Mouse (Mus musculus) adrenal gland, postnatal 14 days (tissue): Measurements from ENCODE around the gene Tanc1. TPM values are rescaled to one million over a fixed set of nuclear protein-coding genes. Genes with fewer than 3 reads are reported as not detected.

Source experiments
- DNase-seq: peaks from one replicate; pipeline ENCODE4 v3.0.0; 2021; ENCODE audit warnings: mixed read lengths
- total RNA-seq: library from RNA; stranded (reverse); gene quantifications from 2 replicates; pipeline ENCODE4 v1.2.3, GENCODE M21; 2021

Tanc1 gene
- total RNA-seq, 1 experiment from 2014 or later, result 19.9 TPM

DNA sequence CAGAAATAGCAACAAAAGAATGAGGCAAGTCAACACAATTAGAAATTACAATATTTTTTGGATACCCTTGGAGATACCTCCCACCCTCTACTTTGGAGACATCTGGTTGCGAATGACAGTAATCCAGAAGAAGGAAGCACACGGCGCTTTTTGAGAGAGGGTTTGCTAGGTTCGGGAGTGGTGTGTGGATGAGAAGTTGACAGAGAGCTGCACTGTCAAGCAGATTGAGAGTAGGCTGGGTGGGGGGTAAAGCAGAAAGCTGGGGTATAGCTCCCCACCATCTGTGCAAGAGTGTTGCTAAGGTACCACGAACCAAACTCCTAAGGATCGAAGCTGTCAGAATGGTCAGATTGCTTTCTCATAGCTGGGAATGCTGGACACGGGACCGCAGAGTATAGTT is 40.0 kb downstream of the Tanc1 start:
- no peak for DNase-seq

DNA sequence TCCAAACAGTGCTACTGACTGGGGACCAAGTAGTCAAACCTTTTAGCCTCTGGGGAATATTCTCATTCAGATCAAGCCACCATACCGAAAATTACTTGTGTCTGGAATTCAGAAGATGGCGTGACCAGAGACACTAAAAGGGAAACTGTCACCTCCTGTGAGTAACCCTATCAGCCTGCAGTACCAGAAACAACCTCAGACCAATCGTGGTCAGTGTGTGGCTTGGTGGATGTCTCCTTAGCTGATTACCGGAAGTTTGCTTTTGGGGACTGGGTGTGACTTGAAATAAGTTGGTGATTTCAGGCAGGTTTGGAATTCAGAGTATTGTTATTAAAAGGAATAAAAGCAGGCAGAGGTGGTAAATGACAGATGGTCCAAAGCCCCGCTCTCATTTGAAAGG is 40.9 kb downstream of the Tanc1 start:
- no peak for DNase-seq

DNA sequence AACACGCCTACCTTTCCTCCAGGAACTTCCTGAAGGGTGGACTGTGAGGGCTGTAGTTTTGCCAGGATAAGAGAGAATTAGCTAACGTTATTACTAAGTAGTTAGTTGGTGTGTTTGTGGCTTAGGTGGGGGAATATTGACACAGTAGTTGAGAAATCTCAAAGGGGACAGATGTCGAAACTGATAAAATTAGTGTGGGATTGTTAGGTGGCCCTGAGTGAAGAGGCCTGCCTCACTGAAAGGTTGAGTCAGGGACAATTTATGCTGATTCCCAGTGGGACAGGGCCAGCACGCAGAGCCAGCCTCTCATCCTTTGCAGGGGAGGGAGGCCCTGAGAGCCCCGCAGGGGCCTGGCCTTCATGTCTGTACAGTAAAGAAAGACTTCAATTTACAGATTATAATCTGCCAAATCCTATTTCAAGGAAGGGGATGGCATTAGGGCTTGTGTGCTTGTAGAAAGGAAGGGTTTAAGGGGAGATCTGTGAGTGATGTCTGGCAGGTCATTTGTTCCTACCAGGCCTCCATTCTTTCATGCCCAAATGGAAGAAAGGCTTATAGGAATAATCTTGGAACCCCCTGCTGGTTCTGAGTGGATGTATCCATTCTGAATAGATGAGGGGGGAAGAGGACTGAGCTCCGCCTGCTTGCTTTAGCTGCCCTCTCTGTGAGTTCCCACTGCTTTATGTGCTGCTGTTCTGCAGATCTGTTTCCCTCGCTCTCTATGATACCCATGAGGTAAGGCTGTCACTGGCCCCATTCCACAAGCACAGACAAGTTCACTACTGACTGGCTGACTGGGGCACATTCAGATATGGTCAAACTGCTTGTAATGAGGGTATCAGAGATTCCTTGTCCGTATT is 41.7 kb downstream of the Tanc1 start:
- DNase-seq, result peak; percentile 14

DNA sequence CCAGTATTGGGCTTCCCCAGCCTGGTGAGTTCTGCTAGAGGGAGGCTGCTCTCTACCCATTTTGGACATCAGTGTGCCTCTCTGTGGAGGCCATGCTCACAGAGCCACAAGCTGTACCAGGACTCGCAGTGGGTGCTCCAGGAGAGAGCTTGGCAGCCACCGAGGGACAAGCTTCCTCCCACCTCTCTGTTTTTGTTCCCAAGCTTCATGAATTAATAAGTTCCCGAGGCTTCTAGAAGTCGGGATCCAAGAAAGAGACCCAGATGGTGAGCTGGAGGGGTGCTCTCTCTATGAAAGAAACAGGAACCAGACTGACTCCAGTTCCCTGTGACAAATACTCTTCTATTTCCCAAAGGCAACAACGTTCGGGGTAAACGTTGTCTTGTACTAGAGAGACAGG is 43.6 kb downstream of the Tanc1 start:
- no peak for DNase-seq

DNA sequence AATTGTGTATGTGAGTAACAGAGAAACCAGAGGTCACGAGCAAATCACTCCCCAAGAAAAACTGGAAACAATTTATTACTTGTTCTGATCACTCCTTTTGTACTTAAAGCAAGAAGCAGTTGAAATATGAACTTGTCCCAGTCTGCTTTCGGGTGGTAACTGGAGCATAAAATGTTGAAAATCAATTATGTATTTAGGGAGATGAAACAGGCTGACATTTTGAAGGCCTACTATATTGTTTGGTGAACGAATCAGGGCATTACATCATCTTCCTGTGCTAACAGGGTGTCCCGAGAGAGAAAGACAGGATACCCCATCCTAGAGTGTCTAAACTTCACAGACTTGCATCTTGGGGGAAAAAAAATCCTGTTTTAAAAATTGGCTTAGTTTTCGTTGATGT is 44.8 kb downstream of the Tanc1 start:
- DNase-seq, result no peak

DNA sequence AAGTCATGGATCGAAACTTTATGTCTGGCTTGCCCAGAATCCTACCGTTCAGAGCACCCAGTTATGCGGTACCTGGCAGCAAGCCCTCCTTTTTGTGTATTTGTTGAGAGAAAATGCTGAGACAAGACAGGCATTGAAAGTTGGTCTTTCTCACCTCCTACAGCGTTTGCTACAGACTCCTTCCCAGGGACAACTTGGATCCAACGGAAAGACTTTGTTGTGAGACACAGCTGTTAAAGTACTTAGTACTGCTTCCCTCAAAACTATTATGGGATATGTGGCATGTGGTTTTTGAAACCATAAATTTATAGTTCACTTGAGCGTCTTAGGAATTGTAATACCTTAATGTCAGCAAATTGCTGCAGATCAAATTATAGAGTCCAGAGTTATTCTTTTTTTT is 47.8 kb downstream of the Tanc1 start:
- DNase-seq, result no peak

DNA sequence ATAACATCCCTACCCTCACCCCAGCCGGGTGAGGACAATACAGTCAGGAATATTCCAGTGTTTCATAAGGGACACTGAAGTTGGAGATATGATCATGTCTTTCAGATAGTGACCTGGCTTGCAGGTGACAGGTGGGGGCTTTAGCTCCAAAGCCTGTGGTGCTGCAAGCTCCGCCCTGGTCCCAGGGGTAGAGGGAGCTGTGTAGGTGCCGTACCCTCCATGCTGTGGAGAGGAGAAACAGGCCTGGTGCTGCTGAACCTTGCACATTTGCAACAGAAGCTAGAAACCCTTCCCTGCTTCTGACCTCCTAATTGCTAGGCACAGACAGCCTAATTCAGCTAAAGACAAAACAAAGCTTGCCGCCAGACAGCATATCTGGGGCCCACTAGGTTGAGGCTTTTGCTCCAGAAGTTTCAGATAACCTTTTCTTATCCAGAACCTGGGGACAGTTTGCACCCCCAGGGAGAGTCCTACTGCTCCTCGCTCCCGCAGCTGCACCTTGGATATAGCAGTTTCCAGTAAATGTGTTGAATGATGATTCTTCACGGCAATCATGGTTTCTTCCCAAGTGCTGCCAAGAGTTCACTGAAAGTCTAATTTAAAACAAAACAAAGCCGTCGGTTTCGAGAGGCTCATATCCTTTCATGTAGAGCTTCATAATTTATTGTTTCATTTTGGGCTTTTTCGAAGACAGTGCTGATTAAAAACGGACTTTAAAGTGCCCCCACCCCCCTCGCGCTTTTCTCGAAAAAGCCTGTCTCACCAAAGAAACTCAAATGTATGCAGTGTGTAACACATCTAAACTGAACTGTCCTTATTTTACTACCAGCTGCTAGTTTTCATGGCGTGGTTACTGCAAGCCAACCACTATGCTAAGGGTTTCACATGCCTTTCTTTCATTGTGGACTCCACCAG is 49.3 kb downstream of the Tanc1 start:
- no peak for DNase-seq

DNA sequence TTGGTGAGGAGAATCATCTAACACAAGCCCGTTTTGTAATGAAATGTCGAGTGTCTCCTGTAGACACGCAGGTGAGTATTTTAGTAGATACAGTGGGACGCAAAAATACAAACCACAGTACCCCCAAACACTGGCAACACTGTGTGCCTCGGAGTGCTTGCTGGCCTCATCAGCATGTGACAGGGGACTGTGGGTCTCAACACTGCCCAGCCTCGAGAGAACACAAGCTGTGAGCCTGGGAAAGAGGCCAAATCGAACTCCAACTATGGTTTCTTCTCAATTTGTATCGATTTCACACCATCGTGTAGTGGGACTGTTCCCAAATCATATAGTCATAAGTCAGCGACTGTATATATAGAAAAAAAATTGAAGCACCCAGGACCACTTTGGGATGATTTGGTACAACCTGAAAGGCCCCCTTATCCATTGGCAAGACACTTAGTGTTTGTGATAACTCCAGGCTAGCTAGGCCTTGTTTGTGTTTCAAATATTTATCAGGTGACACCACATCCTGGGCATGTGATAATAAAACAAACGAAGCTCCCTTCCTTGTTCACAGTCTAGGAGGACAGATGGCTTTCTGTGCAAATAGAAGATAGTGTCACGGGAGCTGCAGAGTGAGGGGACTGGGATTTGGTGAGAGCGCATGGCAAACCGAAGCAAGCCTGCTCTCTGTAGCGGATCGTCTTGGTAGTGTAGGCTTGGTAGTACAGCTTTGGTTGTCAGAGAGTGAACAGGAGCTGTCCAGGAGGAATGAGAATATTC is 53.1 kb downstream of the Tanc1 start:
- DNase-seq, result no peak

DNA sequence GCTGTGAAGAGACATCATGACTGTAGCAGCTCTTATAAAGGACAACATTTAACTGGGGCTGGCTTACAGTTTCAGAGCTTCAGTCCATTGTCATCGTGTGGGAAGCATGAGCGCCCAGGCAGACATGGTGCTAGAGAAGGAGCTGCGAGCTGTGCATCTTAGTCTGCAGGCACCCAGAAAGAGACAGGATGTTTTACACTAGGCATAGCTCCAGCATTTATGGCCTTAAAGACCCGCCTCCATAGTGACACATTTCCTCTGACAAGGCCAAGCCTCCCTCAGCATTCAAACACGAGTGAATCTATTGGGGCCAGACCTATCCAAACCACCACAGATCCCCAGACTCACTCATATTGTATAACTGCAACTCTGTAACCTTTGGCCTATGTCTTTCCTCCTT is 54.7 kb downstream of the Tanc1 start:
- no peak for DNase-seq

DNA sequence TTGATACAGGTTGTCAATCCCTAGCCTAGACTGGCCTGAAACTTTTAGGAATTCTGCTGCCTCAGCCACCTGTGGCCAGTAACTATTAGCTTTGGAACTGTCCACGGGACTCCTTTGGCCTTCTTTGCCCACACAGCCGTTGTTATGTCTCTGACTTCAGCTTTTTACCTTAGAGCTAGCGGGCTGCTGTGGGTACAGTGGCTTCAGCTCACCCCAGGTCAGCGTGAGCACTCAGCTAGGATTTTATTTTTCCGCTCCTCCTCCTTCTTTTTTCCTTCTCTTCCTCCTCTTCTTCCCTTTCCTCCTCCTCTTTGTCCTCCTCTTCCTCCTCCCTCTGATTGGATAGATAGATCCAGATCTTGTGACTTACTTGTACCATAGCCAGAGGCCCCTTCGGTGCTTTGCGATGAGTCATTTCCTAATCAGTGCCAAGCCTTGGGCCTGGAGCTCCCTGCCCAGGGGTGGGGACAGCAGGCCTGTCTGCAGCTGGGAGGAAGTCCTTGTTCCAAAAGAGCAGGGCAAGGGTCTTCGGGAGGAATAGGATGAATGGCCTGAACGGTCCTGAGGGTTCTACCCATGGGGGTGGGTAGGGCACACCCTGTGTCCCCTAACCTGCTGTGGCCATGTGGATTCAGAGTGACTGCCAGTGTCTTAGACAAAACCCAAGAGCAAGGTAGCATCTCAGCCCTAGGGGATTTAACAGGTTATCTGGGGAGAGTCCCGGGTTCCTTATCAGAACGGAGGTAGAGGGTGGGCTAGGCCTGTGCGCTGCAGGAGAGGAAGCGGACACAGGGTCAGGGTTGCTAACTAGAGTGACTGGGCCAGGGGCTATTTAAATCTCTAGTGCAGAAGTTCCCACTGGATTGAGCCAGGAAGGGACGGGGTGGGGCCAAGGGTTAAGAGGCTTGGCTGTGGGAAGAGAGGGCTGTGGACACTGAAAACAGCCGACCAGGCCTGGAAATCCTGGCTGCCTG is 58.5 kb downstream of the Tanc1 start:
- peak; percentile 85 for DNase-seq

DNA sequence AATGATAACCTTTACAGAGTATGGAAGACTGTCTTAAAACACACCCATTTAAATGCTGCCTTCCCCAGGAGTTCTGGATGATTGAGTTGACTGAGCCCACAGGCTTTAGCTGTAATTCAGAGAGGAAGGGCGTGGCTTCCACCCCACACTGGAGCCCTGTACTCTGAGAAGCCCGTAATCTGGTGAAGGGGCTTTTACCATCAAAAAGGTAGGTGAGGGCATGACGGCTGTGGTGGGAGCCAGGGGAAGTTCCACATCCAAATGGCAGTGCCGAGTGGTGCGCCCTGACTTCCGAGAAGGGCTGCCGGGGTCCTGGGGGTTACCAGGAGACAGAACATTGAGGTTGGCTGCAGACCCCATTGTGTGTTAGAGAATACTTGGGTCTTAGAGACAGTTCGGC is 59.8 kb downstream of the Tanc1 start:
- no peak for DNase-seq

DNA sequence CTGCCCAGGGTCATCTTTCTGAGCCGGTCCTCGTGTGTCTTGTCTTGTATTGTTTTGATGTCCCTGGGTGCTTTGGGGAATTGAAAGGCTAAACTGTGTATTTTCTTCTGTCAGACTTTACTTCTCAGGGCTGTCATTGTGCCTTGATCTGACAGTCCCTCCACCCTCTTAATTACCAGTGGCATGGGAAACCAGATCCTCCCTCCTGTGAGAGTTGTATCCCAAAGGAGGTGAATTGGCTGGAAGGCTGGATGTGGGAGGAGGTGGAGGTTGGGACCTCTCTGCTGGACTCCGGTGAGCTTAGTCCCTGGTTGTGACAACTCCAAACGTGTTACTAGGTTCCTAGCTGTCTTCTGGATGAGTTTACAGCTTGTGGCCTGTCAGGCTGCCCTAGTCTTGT is 60.2 kb downstream of the Tanc1 start:
- no peak for DNase-seq

DNA sequence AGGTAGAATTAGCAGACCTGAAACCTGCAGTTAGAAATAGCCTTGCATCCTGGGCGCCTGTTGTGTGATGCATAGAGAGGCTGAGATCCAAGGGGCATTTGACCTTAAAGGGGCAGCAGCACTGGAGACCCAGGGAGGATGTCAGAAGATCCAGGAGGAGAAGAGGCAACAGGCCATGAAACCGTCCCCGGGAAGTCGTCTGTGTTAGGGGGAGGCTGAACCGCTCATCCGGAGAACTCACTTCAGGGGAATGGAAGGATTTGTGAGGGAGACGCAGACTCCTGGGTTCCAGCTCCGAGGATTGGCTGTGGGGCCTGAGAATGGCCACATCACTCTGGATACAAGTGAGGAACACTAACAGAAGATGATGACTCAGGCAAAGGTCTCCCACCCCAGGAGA is 60.8 kb downstream of the Tanc1 start:
- DNase-seq, result no peak

DNA sequence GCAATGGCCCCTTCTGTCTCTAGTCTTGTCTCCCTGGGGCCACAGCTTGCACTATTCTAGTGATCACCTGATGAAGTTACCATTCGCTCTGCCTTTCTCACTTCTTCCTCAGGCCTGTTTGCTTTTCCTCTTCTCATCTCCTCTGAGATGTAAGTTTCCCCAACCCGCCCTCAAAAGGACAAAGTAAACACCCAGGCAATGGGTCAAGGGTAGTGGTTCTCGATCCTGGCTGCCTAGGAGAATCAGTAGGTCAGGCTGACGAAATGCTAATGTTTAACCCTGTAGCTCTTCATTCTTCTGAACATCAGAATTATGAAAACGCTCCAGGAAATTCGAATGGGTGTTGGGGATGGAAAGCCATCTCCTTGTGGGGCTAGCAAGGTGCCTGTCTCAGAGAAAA is 61.5 kb downstream of the Tanc1 start:
- DNase-seq, result no peak

DNA sequence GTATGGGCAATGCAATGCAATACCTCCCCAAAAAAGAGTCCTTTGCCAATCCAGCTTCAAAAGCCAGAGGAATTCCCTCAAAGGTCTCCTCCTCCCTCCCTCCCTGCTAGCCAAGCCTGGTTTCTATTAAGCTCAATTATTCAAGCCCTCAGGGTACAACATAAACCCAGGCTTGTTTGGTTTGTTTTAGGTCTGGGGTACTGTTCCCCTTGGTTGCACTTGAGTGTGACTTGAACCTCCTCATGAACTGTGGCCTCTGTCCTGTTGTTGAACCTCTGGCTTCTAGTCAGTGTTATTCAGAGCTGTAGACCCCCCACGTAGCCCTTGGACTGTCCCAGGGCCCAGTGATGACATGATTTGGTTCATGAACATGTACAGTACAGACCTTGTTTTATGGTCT is 62.0 kb downstream of the Tanc1 start:
- no peak for DNase-seq

DNA sequence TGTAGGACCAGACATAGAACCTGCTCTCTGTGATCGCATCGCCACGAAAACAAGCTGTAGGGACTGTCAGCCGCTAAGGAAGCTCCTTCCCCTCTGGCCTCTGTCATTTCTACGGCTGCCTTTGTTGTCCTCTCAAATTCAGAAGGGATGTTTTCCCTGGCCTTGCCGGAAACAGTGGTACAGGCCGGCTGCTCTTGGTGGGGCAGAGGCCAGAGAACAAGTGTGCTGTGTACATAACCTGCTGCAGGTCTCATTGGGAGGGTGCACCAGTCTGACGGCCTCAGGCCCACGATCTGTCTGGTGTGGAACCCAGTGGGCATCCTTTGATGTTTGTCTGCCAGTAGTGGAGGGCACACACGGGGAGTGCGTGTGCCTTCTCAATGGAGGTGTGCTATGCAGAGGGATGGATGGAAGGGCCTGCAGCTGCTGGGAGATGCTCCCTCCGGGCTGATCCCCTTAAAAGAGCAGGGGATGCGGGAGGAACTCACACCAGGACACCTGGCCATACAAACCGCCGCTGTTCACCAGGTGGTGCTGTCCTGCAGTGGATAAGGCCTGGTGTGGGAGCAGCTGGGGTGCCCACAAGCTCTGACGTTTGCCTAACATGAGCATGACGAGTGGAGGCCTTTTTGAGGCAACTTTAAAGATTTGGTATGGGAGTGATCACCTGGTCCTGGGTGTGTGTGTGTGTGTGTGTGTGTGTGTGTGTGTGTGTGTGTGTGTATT is 63.6 kb downstream of the Tanc1 start:
- DNase-seq, result peak; percentile 11

DNA sequence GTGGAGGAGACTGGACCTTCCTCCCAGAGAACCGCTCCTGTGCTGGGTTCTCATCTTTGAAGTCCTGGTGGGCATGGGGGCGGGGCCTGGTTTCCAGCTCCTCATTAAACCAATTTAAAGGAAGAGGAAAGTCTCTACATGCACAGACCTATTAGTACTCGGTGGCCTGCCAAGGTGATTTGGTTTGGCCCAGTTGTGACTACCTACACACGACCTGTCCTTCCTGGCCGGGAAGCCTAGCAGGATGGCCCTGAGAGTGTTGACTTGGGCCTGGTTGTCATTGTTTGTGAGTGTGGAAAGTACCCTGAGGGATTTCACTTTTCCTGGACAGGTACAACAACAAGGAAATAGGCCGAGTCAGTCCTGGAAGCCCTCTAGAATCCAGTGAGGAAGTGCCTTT is 64.2 kb downstream of the Tanc1 start:
- DNase-seq, result no peak

DNA sequence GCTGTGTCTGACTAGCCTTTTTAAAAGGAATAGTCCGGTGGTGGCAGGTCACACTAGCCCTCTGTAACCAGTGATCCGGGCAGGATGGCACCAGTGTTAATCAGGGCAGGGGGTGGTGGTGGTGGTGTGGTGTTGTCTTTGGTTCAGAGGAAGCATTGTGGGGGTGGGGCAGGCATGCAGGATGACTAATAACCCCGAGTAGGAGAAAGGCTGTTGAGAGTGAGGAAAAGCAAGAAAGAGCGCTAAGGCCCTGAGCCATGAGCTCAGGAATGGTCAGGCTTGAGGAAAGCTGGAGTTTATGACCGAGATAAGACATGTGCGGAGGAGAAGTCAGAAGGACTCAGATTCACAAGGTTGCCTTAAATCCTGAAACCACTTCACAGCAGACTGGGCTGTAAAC is 64.6 kb downstream of the Tanc1 start:
- DNase-seq, result peak; percentile 15

DNA sequence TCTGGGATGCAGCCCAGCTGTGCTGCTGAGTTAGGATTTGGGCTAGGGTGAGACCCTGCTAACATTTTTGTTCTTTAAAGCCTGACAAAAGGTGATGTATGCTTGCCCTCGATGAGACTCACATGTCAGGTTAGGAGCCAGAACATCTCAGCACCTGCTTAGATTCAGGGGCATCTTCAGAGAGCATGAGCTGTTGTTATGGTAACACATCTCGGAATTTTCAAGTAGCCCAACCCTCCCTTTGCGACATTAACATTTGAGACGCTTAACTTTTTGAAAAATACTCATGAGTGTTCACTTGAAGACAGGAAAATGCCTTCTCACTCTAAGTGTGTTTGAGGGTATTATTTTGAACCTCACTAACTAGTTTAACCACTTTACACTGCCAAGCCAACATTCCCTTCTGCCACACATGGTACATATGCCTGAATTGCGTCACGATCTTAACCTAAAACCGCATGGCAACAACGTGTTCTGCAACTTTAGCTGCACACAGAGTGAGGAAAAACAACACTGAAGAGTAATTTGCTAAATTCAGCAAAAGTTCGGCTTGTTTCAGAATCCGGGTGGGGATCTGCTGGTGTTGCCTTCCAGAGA is 67.7 kb downstream of the Tanc1 start:
- no peak for DNase-seq

DNA sequence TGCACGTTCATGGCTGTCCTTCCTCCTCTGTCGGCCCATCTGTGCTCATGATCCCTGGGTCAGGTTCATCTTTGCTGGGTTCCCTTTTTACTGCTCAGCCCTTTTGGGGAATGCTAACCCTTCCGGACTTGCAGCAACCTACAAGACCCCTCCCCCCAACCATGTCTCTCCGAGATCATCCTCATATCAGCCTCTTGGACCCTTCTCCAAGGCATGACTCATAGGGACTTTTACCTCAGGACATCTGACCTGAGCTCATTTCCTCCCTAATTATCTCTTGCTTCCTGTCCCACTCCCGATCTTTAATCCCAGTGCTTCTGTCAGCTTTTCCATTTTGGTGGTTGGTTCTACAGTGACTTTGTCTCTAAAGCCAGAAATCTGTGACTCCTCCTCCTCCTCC is 68.9 kb downstream of the Tanc1 start:
- DNase-seq, result no peak
